Mouse (Mus musculus): ENCODE results near the gene Atp5g3.

DNA sequence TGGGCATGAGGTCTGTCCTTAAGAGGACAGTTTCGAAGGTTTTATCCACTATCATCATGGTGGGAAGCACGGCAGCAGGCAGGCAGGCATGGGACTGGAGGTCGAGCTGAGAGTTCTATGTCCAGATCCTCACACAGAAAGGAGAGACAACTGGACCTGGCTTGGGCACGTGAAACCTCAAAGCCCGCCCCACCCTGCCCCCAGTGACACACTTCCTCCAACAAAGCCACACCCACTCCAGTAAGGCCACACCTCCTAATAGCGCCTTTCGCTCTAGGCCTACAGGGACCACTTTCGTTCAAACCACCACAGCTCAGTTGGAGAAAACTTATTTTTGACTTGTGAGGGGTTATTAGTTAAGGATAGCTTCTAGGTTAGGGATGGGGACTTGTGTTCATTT lies 32.6 kb upstream of the Atp5g3 start:
- TF ChIP-seq CTCF (IDR thresholded peaks at IDR 0.05; ENCODE audit: borderline replicate concordance, insufficient read depth, low read length), result no peak
- TF ChIP-seq POLR2A (IDR thresholded peaks at IDR 0.05; ENCODE audit: low read depth, low read length), result no peak

Data from embryonic fibroblast, embryonic 13.5 days (primary cell).